Mouse (Mus musculus) liver, postnatal 0 days (tissue): ENCODE data around the gene Pip4k2c.

ENCODE experiments used
- CTCF ChIP-seq: sonication (generic); IDR thresholded peaks from 2 replicates; pipeline ENCODE4 v1.5.1; 2016; ENCODE audit warnings: antibody characterized with exemption, low read depth
- EP300 ChIP-seq: IDR thresholded peaks from 2 replicates; pipeline ENCODE4 v1.6.1; 2016; ENCODE audit warnings: antibody characterized with exemption, low read depth, mild to moderate bottlenecking

DNA sequence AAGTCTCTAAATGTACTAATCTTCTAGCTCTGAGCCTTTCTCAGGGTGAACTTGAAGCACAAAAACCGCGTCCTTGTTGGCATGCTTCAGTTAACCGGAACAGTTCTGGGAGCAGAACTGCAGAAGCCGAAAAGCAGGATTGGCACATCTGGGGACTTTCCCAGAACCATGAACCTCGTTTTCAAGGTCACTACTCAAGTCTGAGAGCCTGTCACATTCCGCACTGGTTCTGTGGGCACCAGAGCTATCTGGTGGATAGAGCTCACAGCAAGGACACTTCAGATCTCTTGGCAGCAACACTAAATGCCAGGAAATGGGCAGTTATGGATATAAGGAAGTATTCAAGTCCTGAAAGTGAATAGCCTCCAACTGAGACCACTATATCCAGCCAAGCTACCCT, 64.2 kb downstream of the Pip4k2c start:
- TF ChIP-seq CTCF (no peak), EP300 (no peak)
